Mouse (Mus musculus): ENCODE results near the gene Gm32742.

- TF ChIP-seq POLR2A (IDR thresholded peaks at IDR 0.05; ENCODE audit: control insufficient read depth, extremely low read depth, insufficient read depth, low read length, poor library complexity) (no peak), CTCF (IDR thresholded peaks at IDR 0.05; ENCODE audit: borderline replicate concordance, control insufficient read depth, extremely low read depth, insufficient read depth, low read length, poor library complexity) (no peak)
Measured at GRCm38 (mm10) chr9:51163989-51164388, 1.3 kb downstream of the Gm32742 start.

All from thymus, adult 2 months (tissue).